ENCODE assay signal across 8 mouse cellular contexts in genomic region chr13:24816125-24817092, GRCm38 (mm10). TPM values are rescaled to one million over a fixed set of nuclear protein-coding genes. Genes with fewer than 3 reads are reported as not detected.
DNase-seq lines count a peak whose midpoint lies in the region; ATAC-seq and TF ChIP-seq lines count a peak whose summit lies in the region.

No protein-coding gene starts in this region.

- no peak overlapping the region for H3K27ac ChIP-seq in CH12.LX (ENCODE audit: insufficient read depth, low read depth)
- H3K27ac ChIP-seq in hindbrain, embryonic 11.5 days (ENCODE audit: low read depth, low read length): no peak overlapping the region
- no peak overlapping the region; the same call in 1 of the 2 replicates for H3K27ac ChIP-seq in liver, adult 2 months (replicated peaks; ENCODE audit: insufficient read depth, low read depth, low read length)
- no peak overlapping the region for H3K27ac ChIP-seq in neural tube, embryonic 14.5 days (ENCODE audit: low read depth, low read length)

- no peak overlapping the region for H3K4me2 ChIP-seq in CH12.LX (ENCODE audit: insufficient read depth, low read depth, poor library complexity, severe bottlenecking)
- no peak overlapping the region for H3K4me2 ChIP-seq in hindbrain, embryonic 11.5 days (replicated peaks; ENCODE audit: low read depth, low read length)
- no peak overlapping the region for H3K4me2 ChIP-seq in neural tube, embryonic 14.5 days (ENCODE audit: low read depth, low read length)

- H3K4me3 ChIP-seq in CH12.LX (replicated peaks in 1 of 3; ENCODE audit: low read depth in 2 of 3, low read length in 2 of 3, poor library complexity in 1 of 3): no peak overlapping the region
- H3K4me3 ChIP-seq in hindbrain, embryonic 11.5 days (ENCODE audit: low read depth, low read length): no peak overlapping the region
- H3K4me3 ChIP-seq in liver, adult 2 months (ENCODE audit: insufficient read depth, low read depth, low read length): no peak overlapping the region
- H3K4me3 ChIP-seq in neural tube, embryonic 14.5 days (ENCODE audit: low read depth, low read length): no peak overlapping the region

- dilution Hi-C loops in CH12.LX (cut with MboI; ENCODE audit: extremely low pct_ligation_motif_present, extremely low pct_unique_long_range_greater_than_20kb, low sequenced_read_pairs): no loop called here

- no peak overlapping the region for H3K9ac ChIP-seq in CH12.LX (ENCODE audit: insufficient read depth, low read depth)
- H3K9ac ChIP-seq in hindbrain, embryonic 11.5 days (ENCODE audit: low read depth, low read length): no peak overlapping the region
- no peak overlapping the region for H3K9ac ChIP-seq in liver, adult 2 months (ENCODE audit: low read depth, low read length)
- no peak overlapping the region for H3K9ac ChIP-seq in neural tube, embryonic 14.5 days (replicated peaks; ENCODE audit: low read depth, low read length)

- TF ChIP-seq POLR2A in CH12.LX (IDR thresholded peaks at IDR 0.05; ENCODE audit: low read depth, low read length): no peak; the same call in 1 of the 2 replicates
- no peak for TF ChIP-seq POLR2A in liver, adult 2 months (IDR thresholded peaks at IDR 0.05; ENCODE audit: extremely low read depth, insufficient read depth, low read length)

- in situ Hi-C loops in CH12.LX (cut with MboI; ENCODE audit: low pct_ligation_motif_present, low pct_unique_long_range_greater_than_20kb, low sequenced_read_pairs): no loop called here

- peaks cover 0 to 13% of the 10 kb centered on the region in 2 experiments; a peak in 2 of 4 replicates for H3K4me1 ChIP-seq in CH12.LX (ENCODE audit: control insufficient read depth in 1 of 2, insufficient read depth in 2 of 2)
- no peaks in the 10 kb centered on the region for H3K4me1 ChIP-seq in hindbrain, embryonic 11.5 days (replicated peaks; ENCODE audit: control insufficient read depth, insufficient read depth, low read length)
- H3K4me1 ChIP-seq in liver, adult 2 months (ENCODE audit: control insufficient read depth, insufficient read depth, low read length): peaks cover 2% of the 10 kb centered on the region; the same call in 1 of the 2 replicates
- H3K4me1 ChIP-seq in neural tube, embryonic 14.5 days (ENCODE audit: control insufficient read depth, insufficient read depth, low read length): no peaks in the 10 kb centered on the region

- no peak for TF ChIP-seq EP300 in CH12.LX (IDR thresholded peaks at IDR 0.05; ENCODE audit: low read length)

- H3K79me2 ChIP-seq in CH12.LX (replicated peaks; ENCODE audit: control insufficient read depth, extremely low read depth, insufficient read depth, poor library complexity, severe bottlenecking): peaks cover 4% of the 10 kb centered on the region; the same call in 1 of the 2 replicates
- no peaks in the 10 kb centered on the region for H3K79me2 ChIP-seq in liver, adult 2 months (ENCODE audit: control insufficient read depth, insufficient read depth, low read length)

- H3K27me3 ChIP-seq in CH12.LX (replicated peaks): no peaks in the 10 kb centered on the region
- no peaks in the 10 kb centered on the region for H3K27me3 ChIP-seq in hindbrain, embryonic 11.5 days (ENCODE audit: control insufficient read depth, insufficient read depth, low read length)
- H3K27me3 ChIP-seq in liver, adult 2 months (ENCODE audit: control insufficient read depth, insufficient read depth, low read length): no peaks in the 10 kb centered on the region
- H3K27me3 ChIP-seq in neural tube, embryonic 14.5 days (ENCODE audit: control insufficient read depth, insufficient read depth, low read length): no peaks in the 10 kb centered on the region

- DNase-seq in CH12.LX (ENCODE audit: extremely low read depth) (no peak), ZHBTc4 (ENCODE audit: low read depth, low spot score) (peak; percentile 39)
- peak; percentile 12 for DNase-seq in hindbrain, embryonic 11.5 days (ENCODE audit: low spot score)
- peak; percentile 33 for DNase-seq in liver, adult 2 months (ENCODE audit: extremely low read depth, low read depth, low spot score)
- no peak for DNase-seq in ovary, postnatal 10 days (ENCODE audit: low spot score)
- DNase-seq in urinary bladder, postnatal 10 days (ENCODE audit: low spot score): no peak
- no peak for DNase-seq in gastrocnemius, adult 18-20 months (ENCODE audit: low spot score)

- TF ChIP-seq RAD21 in CH12.LX (IDR thresholded peaks at IDR 0.05; ENCODE audit: low read depth, low read length): no peak

- H3K36me3 ChIP-seq in CH12.LX (replicated peaks in 1 of 2; ENCODE audit: control insufficient read depth in 1 of 2, insufficient read depth in 1 of 2, low read length in 1 of 2): peaks cover 28 to 80% of the 10 kb centered on the region in 2 experiments
- peaks cover 4% of the 10 kb centered on the region; the same call in 1 of the 2 replicates for H3K36me3 ChIP-seq in hindbrain, embryonic 11.5 days (ENCODE audit: control insufficient read depth, insufficient read depth, low read length)
- peaks cover 42% of the 10 kb centered on the region for H3K36me3 ChIP-seq in liver, adult 2 months (ENCODE audit: control insufficient read depth, insufficient read depth, low read length)
- peaks cover 28% of the 10 kb centered on the region for H3K36me3 ChIP-seq in neural tube, embryonic 14.5 days (ENCODE audit: control insufficient read depth, insufficient read depth, low read length)

- no peak for TF ChIP-seq CTCF in CH12.LX (conservative IDR thresholded peaks at IDR 0.05 in 1 of 2, IDR thresholded peaks at IDR 0.05 in 1 of 2; ENCODE audit: low read depth in 2 of 2, low read length in 2 of 2)
- TF ChIP-seq CTCF in liver, adult 2 months (IDR thresholded peaks at IDR 0.05; ENCODE audit: low read depth, low read length): no peak

- H3K9me3 ChIP-seq in CH12.LX (replicated peaks; ENCODE audit: low read length): no peaks in the 10 kb centered on the region
- no peaks in the 10 kb centered on the region for H3K9me3 ChIP-seq in hindbrain, embryonic 11.5 days (ENCODE audit: control insufficient read depth, low read length)
- H3K9me3 ChIP-seq in neural tube, embryonic 14.5 days (ENCODE audit: control insufficient read depth, low read length): no peaks in the 10 kb centered on the region

- 64% methylated on average over 4 of the region's 4 CpGs for WGBS in hindbrain, embryonic 11.5 days
- WGBS in liver, adult 2 months: 52% methylated on average over 4 of the region's 4 CpGs
- 76% methylated on average over 4 of the region's 4 CpGs for WGBS in neural tube, embryonic 14.5 days

- peak; percentile 74 for ATAC-seq in hindbrain, embryonic 11.5 days (ENCODE audit: low FRiP score)
- peak; percentile 80 for ATAC-seq in neural tube, embryonic 14.5 days (ENCODE audit: low read depth)

TF ChIP-seq in CH12.LX, 34 proteins besides CTCF, POLR2A, EP300 and RAD21 (continues in another document):
- TF ChIP-seq CHD2 (IDR thresholded peaks at IDR 0.05; ENCODE audit: low read length) (peak; percentile 18; the same call in 1 of the 2 replicates), POLR2AphosphoS2 (IDR thresholded peaks at IDR 0.05; ENCODE audit: low read depth, low read length) (peak; percentile 86), MAZ (IDR thresholded peaks at IDR 0.05; ENCODE audit: low read depth, low read length) (no peak), USF2 (conservative IDR thresholded peaks at IDR 0.05; ENCODE audit: low read depth, low read length) (no peak)

RNA-seq across cellular contexts. Expression of gene Acot13, which starts 14.9 kb away (rescaled TPM):
- total RNA-seq in CH12.LX (2012; rRNA removed) (46.0 and 50.5 TPM in 2 replicates), CH12.LX (2014; rRNA removed) (36.0 and 37.1 TPM in 2 replicates)
- polyA plus RNA-seq in CH12.LX (2012; ENCODE audit: insufficient read length, low read depth): 45.5 and 46.7 TPM in 2 replicates
- polyA plus RNA-seq in hindbrain, embryonic 11.5 days (2014; fragmentation: Nextera tagmentation; extraction: Ambion mirVana): 51.3 and 58.6 TPM in 2 replicates
- total RNA-seq in liver, adult 2 months (2014; rRNA removed): 95.8 and 97.7 TPM in 2 replicates
- 96.4 and 108 TPM in 2 replicates for polyA plus RNA-seq in liver, adult 2 months (2012; rRNA removed)
- polyA plus RNA-seq in neural tube, embryonic 14.5 days (2014; fragmentation: Nextera tagmentation; extraction: Ambion mirVana): 47.8 and 51.2 TPM in 2 replicates
- total RNA-seq in gastrocnemius, adult 18-20 months (2021): 100 to 1,000 TPM; 153 TPM

RNA-seq across cellular contexts. Expression of gene BC005537, which starts 15.0 kb away (rescaled TPM):
- 21.8 and 28.3 TPM in 2 replicates for total RNA-seq in CH12.LX (2012; rRNA removed)
- total RNA-seq in CH12.LX (2014; rRNA removed): 37.0 and 39.0 TPM in 2 replicates
- 47.5 and 47.7 TPM in 2 replicates for polyA plus RNA-seq in CH12.LX (2012; ENCODE audit: insufficient read length, low read depth)
- polyA plus RNA-seq in hindbrain, embryonic 11.5 days (2014; fragmentation: Nextera tagmentation; extraction: Ambion mirVana): 23.4 and 39.7 TPM in 2 replicates
- total RNA-seq in liver, adult 2 months (2014; rRNA removed): 63.3 and 80.9 TPM in 2 replicates
- polyA plus RNA-seq in liver, adult 2 months (2012; rRNA removed): 20.3 and 23.5 TPM in 2 replicates
- 34.3 and 51.9 TPM in 2 replicates for polyA plus RNA-seq in neural tube, embryonic 14.5 days (2014; fragmentation: Nextera tagmentation; extraction: Ambion mirVana)
- 10 to 100 TPM; 46.5 to 55.2 TPM for total RNA-seq in gastrocnemius, adult 18-20 months (2021)

RNA-seq across cellular contexts. Expression of gene Tdp2, which starts 15.1 kb away (rescaled TPM):
- total RNA-seq in CH12.LX (2012; rRNA removed) (37.4 and 38.0 TPM in 2 replicates), CH12.LX (2014; rRNA removed) (96.6 and 116 TPM in 2 replicates)
- 44.5 and 54.5 TPM in 2 replicates for polyA plus RNA-seq in CH12.LX (2012; ENCODE audit: insufficient read length, low read depth)
- polyA plus RNA-seq in hindbrain, embryonic 11.5 days (2014; fragmentation: Nextera tagmentation; extraction: Ambion mirVana): 78.9 and 79.4 TPM in 2 replicates
- total RNA-seq in liver, adult 2 months (2014; rRNA removed): 28.9 and 29.4 TPM in 2 replicates
- 18.5 and 18.6 TPM in 2 replicates for polyA plus RNA-seq in liver, adult 2 months (2012; rRNA removed)
- polyA plus RNA-seq in neural tube, embryonic 14.5 days (2014; fragmentation: Nextera tagmentation; extraction: Ambion mirVana): 33.9 and 36.0 TPM in 2 replicates
- 1 to 10 TPM; 7.7 to 8.2 TPM for total RNA-seq in gastrocnemius, adult 18-20 months (2021)

RNA-seq across cellular contexts. Expression of gene D130043K22Rik, which starts 28.5 kb away (rescaled TPM):
- total RNA-seq in CH12.LX (2012; rRNA removed) (0.08 and 0.25 TPM in 2 replicates), CH12.LX (2014; rRNA removed) (0.05 and 0.08 TPM in 2 replicates)
- 0.04 and 0.16 TPM in 2 replicates for polyA plus RNA-seq in CH12.LX (2012; ENCODE audit: insufficient read length, low read depth)
- polyA plus RNA-seq in hindbrain, embryonic 11.5 days (2014; fragmentation: Nextera tagmentation; extraction: Ambion mirVana): 0.94 and 1.4 TPM in 2 replicates
- 12.2 and 15.9 TPM in 2 replicates for total RNA-seq in liver, adult 2 months (2014; rRNA removed)
- 3.8 and 8.1 TPM in 2 replicates for polyA plus RNA-seq in liver, adult 2 months (2012; rRNA removed)
- polyA plus RNA-seq in neural tube, embryonic 14.5 days (2014; fragmentation: Nextera tagmentation; extraction: Ambion mirVana): 6.1 and 7.0 TPM in 2 replicates
- total RNA-seq in gastrocnemius, adult 18-20 months (2021): not detected

RNA-seq across cellular contexts. Expression of gene Gmnn, which starts 54.7 kb away (rescaled TPM):
- total RNA-seq in CH12.LX (2012; rRNA removed) (117 and 138 TPM in 2 replicates), CH12.LX (2014; rRNA removed) (166 and 191 TPM in 2 replicates)
- polyA plus RNA-seq in CH12.LX (2012; ENCODE audit: insufficient read length, low read depth): 164 and 166 TPM in 2 replicates
- polyA plus RNA-seq in hindbrain, embryonic 11.5 days (2014; fragmentation: Nextera tagmentation; extraction: Ambion mirVana): 126 and 128 TPM in 2 replicates
- total RNA-seq in liver, adult 2 months (2014; rRNA removed): 8.1 and 13.6 TPM in 2 replicates
- polyA plus RNA-seq in liver, adult 2 months (2012; rRNA removed): 1.4 and 2.9 TPM in 2 replicates
- 9.9 and 16.5 TPM in 2 replicates for polyA plus RNA-seq in neural tube, embryonic 14.5 days (2014; fragmentation: Nextera tagmentation; extraction: Ambion mirVana)
- total RNA-seq in gastrocnemius, adult 18-20 months (2021): 1 to 10 TPM; 4.1 to 4.2 TPM

Comparison
In these comparisons a context has a peak if more than half of its experiments do, and no peak if none do; other contexts are left out.
1. DNase-seq: peak in ZHBTc4 (single experiment), hindbrain, embryonic 11.5 days (single experiment) and liver, adult 2 months (single experiment); none in CH12.LX (single experiment), ovary, postnatal 10 days (single experiment), urinary bladder, postnatal 10 days (single experiment) and gastrocnemius, adult 18-20 months (single experiment).